Mouse (Mus musculus) megakaryocyte, embryonic 14.5 days (primary cell): ENCODE results near the gene Col4a2. TPM values are rescaled to one million over a fixed set of nuclear protein-coding genes. Genes with fewer than 3 reads are reported as not detected.

Experiments used
- H3K27me3 ChIP-seq: replicated peaks from 2 replicates; pipeline ENCODE3; 2012; ENCODE audit warnings: inconsistent platforms
- H3K36me3 ChIP-seq: replicated peaks from 2 replicates; pipeline ENCODE3; 2012; ENCODE audit warnings: low read length, inconsistent platforms, mixed read lengths
- H3K4me1 ChIP-seq: 2 replicates; pipeline ENCODE4 v1.6.1; 2012; ENCODE audit warnings: inconsistent platforms
- H3K4me3 ChIP-seq: replicated peaks from 2 replicates; pipeline ENCODE3; 2012; ENCODE audit warnings: moderate library complexity, mild to moderate bottlenecking, inconsistent platforms
- H3K9me3 ChIP-seq: 2 replicates; pipeline ENCODE4 v1.6.1; 2012; ENCODE audit warnings: inconsistent platforms
- FLI1 ChIP-seq: IDR thresholded peaks from 2 replicates; pipeline ENCODE4 v1.6.1; 2012; ENCODE audit warnings: low read length, inconsistent platforms, mixed read lengths
- GATA1 ChIP-seq: IDR thresholded peaks from 3 replicates; pipeline ENCODE4 v1.6.1; 2012; ENCODE audit warnings: mixed read lengths, low read length, inconsistent platforms, borderline replicate concordance
- polyA plus RNA-seq: library from polyadenylated mRNA; stranded (reverse); fragments of >175 nt; gene quantifications from 2 replicates; pipeline ENCODE4 v1.2.3, GENCODE M21; 2012; ENCODE audit warnings: low replicate concordance; ENCODE audit not compliant: insufficient read depth

The Col4a2 gene
- polyA plus RNA-seq, 1 experiment, result 1.0 TPM

GRCm38 (mm10) chr8:11354800-11355451 lies 42.3 kb downstream of the Col4a2 start:
- Histone ChIP-seq H3K9me3 (peaks cover 10% of the 10 kb centered on the region), H3K4me1 (peaks cover 15% of the 10 kb centered on the region), H3K27me3 (peaks cover 60% of the 10 kb centered on the region), H3K36me3 (no peaks in the 10 kb centered on the region), H3K4me3 (no peak overlapping the region)
- TF ChIP-seq GATA1 (no peak), FLI1 (no peak)

GRCm38 (mm10) chr8:11355900-11356299 lies 43.3 kb downstream of the Col4a2 start:
- no peaks in the 10 kb centered on the region for H3K36me3 ChIP-seq
- H3K4me3 ChIP-seq, result no peak overlapping the region
- no peak for TF ChIP-seq FLI1
- TF ChIP-seq GATA1, result no peak
- peaks cover 60% of the 10 kb centered on the region for H3K27me3 ChIP-seq
- peaks cover 10% of the 10 kb centered on the region for H3K9me3 ChIP-seq
- H3K4me1 ChIP-seq, result peaks cover 15% of the 10 kb centered on the region

- H3K9me3 ChIP-seq, result peaks cover 10% of the 10 kb centered on the region
- TF ChIP-seq FLI1 (no peak), GATA1 (no peak)
These were observed 44.2 kb downstream of the Col4a2 start for GRCm38 (mm10) chr8:11356776-11357175.

GRCm38 (mm10) chr8:11357921-11358436 lies 45.4 kb downstream of the Col4a2 start:
- H3K36me3 ChIP-seq, result no peaks in the 10 kb centered on the region
- no peak for TF ChIP-seq FLI1
- TF ChIP-seq GATA1, result no peak
- H3K9me3 ChIP-seq, result peaks cover 10% of the 10 kb centered on the region
- peaks cover 63% of the 10 kb centered on the region for H3K27me3 ChIP-seq
- H3K4me1 ChIP-seq, result peaks cover 26% of the 10 kb centered on the region
- no peak overlapping the region for H3K4me3 ChIP-seq

More at GRCm38 (mm10) chr8:11356776-11357175, 44.2 kb downstream of the Col4a2 start:
- Histone ChIP-seq H3K27me3 (peaks cover 57% of the 10 kb centered on the region), H3K36me3 (no peaks in the 10 kb centered on the region), H3K4me3 (no peak overlapping the region), H3K4me1 (peaks cover 19% of the 10 kb centered on the region)

GRCm38 (mm10) chr8:11359846-11360245 lies 47.2 kb downstream of the Col4a2 start:
- no peaks in the 10 kb centered on the region for H3K36me3 ChIP-seq
- peaks cover 10% of the 10 kb centered on the region for H3K9me3 ChIP-seq
- peaks cover 26% of the 10 kb centered on the region for H3K4me1 ChIP-seq
- H3K4me3 ChIP-seq, result no peak overlapping the region
- no peak for TF ChIP-seq GATA1
- no peak for TF ChIP-seq FLI1
- H3K27me3 ChIP-seq, result peaks cover 63% of the 10 kb centered on the region

DNA sequence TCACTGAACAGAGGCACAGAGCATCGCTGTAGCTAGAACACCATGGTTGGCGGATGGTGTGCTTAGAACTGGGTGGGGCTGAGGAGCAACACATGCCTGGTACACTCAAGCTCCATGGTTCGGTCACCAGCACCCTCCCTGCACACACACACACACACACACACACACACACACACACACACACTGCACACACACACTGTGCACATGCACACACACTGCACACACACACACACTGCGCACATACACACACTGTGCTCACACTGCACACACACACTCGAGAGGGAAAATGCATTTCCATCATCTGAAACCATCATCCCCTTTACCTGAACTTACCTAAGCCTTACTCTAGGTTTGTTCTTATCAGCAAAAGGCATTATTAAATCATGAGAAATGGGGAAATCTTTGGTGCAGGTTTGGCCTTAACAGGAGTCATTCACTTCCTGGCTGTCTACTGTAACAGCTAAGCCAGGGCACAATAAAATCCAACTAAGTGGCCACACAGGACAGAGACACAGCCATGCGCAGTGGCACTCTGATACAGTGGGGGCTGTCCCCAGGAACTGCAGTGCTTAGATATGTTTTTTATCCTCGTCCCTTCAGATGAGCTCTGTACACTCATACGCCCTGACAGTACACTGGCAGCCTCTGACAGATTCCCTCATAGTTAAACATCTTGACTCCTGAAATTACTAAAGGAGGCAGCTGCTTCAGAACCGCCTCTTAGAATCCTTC lies 49.1 kb downstream of the Col4a2 start:
- no peak overlapping the region for H3K4me3 ChIP-seq
- peaks cover 22% of the 10 kb centered on the region for H3K4me1 ChIP-seq
- H3K36me3 ChIP-seq, result no peaks in the 10 kb centered on the region
- H3K9me3 ChIP-seq, result peaks cover 6% of the 10 kb centered on the region
- TF ChIP-seq GATA1 (no peak), FLI1 (no peak)
- H3K27me3 ChIP-seq, result peaks cover 66% of the 10 kb centered on the region

- peaks cover 15% of the 10 kb centered on the region; the same call in 1 of the 2 replicates for H3K4me1 ChIP-seq
- no peak for TF ChIP-seq GATA1
- TF ChIP-seq FLI1, result no peak
- H3K27me3 ChIP-seq, result peaks cover 65% of the 10 kb centered on the region
- H3K4me3 ChIP-seq, result no peak overlapping the region
- H3K9me3 ChIP-seq, result peaks cover 6% of the 10 kb centered on the region
- no peaks in the 10 kb centered on the region for H3K36me3 ChIP-seq
These were observed 49.9 kb downstream of the Col4a2 start for GRCm38 (mm10) chr8:11362278-11363214.

- Histone ChIP-seq H3K4me3 (no peak overlapping the region), H3K36me3 (no peaks in the 10 kb centered on the region), H3K9me3 (no peaks in the 10 kb centered on the region), H3K27me3 (peaks cover 61% of the 10 kb centered on the region), H3K4me1 (peaks cover 15% of the 10 kb centered on the region; the same call in 1 of the 2 replicates)
- TF ChIP-seq FLI1, result no peak
- TF ChIP-seq GATA1, result no peak
These were observed 50.9 kb downstream of the Col4a2 start for GRCm38 (mm10) chr8:11363340-11364126.

GRCm38 (mm10) chr8:11366251-11366650 lies 53.6 kb downstream of the Col4a2 start:
- H3K27me3 ChIP-seq, result peaks cover 67% of the 10 kb centered on the region
- H3K36me3 ChIP-seq, result no peaks in the 10 kb centered on the region
- TF ChIP-seq FLI1 (no peak), GATA1 (no peak)
- H3K4me1 ChIP-seq, result peaks cover 15% of the 10 kb centered on the region; the same call in 1 of the 2 replicates
- no peaks in the 10 kb centered on the region for H3K9me3 ChIP-seq
- no peak overlapping the region for H3K4me3 ChIP-seq
